Mouse (Mus musculus) spleen, adult 2 months (tissue): ENCODE measurements around the gene Lypd6b.

Source experiments
- CTCF ChIP-seq: fragments of 200-500 bp; IDR thresholded peaks from 2 replicates; pipeline ENCODE4 v1.5.1; 2011; ENCODE audit warnings: mild to moderate bottlenecking, inconsistent platforms; ENCODE audit not compliant: insufficient read depth, insufficient read length, insufficient replicate concordance; ENCODE audit errors: extremely low read depth
- POLR2A ChIP-seq: fragments of 200-500 bp; IDR thresholded peaks from 2 replicates; pipeline ENCODE4 v1.6.1; 2011; ENCODE audit warnings: low read depth, low read length, inconsistent platforms

GRCm38 (mm10) chr2:49741026-49741425 is 46.5 kb upstream of the Lypd6b start:
- TF ChIP-seq CTCF (no peak), POLR2A (no peak)
